Mouse (Mus musculus) liver, adult 2 months (tissue): ENCODE data around the gene Rbm45.

ENCODE experiments used
- CTCF ChIP-seq: fragments of 200-500 bp; IDR thresholded peaks from 2 replicates; pipeline ENCODE4 v1.5.1; 2011; ENCODE audit warnings: low read depth, low read length, control low read depth
- POLR2A ChIP-seq: fragments of 200-500 bp; IDR thresholded peaks from 2 replicates; pipeline ENCODE4 v1.6.1; 2011; ENCODE audit warnings: low read length, control low read depth; ENCODE audit not compliant: insufficient read depth; ENCODE audit errors: extremely low read depth

DNA sequence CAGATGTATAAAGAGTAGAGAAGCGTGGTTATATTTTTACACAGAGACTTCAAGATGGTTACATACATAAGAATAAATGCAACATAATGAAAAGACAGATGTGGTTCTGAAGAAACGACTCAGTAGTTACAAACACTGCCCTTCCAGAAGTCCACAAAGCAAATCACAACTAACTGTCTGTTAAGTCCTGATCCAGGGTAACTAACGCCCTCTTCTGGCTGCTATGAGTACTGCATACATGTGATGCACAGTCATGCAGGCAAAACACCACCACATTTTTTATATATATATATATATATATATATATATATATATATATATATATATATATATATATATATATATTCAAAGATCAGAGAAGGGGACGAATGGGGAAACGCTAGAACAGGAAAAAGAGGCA lies 35.2 kb upstream of the Rbm45 start:
- TF ChIP-seq POLR2A (no peak), CTCF (no peak)
